Mouse (Mus musculus) right cerebral cortex, adult 2 months (tissue): ENCODE data around the gene Arpp21.

Source experiments
- DNase-seq, 2 experiments: peaks; one replicate each; pipeline ENCODE4 v3.0.0; 2021 to 2022; ENCODE audit warnings: low spot score in 2 of 2

The Arpp21 gene

GRCm38 (mm10) chr9:112231383-112231782 lies 4.4 kb downstream of the Arpp21 start:
- peak in 1 of 2 experiments; percentile 35 for DNase-seq

GRCm38 (mm10) chr9:112230716-112231361 lies 4.9 kb downstream of the Arpp21 start:
- peak in 1 of 2 experiments; percentile 19 for DNase-seq

GRCm38 (mm10) chr9:112228470-112228869 lies 7.3 kb downstream of the Arpp21 start:
- DNase-seq: peak in 1 of 2 experiments; percentile 15

GRCm38 (mm10) chr9:112227174-112227573 lies 8.6 kb downstream of the Arpp21 start:
- no peak for DNase-seq

- no peak for DNase-seq
Observed at GRCm38 (mm10) chr9:112226511-112226910, 9.2 kb downstream of the Arpp21 start.

GRCm38 (mm10) chr9:112225046-112225445 lies 10.7 kb downstream of the Arpp21 start:
- peak in 1 of 2 experiments; percentile 8 for DNase-seq

- DNase-seq: peak in 1 of 2 experiments; percentile 9
Observed at GRCm38 (mm10) chr9:112219372-112219771, 16.4 kb downstream of the Arpp21 start.

- DNase-seq: no peak
Observed at GRCm38 (mm10) chr9:112218237-112218636, 17.5 kb downstream of the Arpp21 start.

- peak in 1 of 2 experiments; percentile 9 for DNase-seq
Observed at GRCm38 (mm10) chr9:112217161-112217560, 18.6 kb downstream of the Arpp21 start.

- no peak for DNase-seq
Observed at GRCm38 (mm10) chr9:112215030-112215806, 20.5 kb downstream of the Arpp21 start.

- no peak for DNase-seq
Observed at GRCm38 (mm10) chr9:112213411-112214255, 22.1 kb downstream of the Arpp21 start.

- DNase-seq: no peak
Observed at GRCm38 (mm10) chr9:112209803-112210202, 25.9 kb downstream of the Arpp21 start.

- peak; percentile 66 to 69 for DNase-seq
Observed at GRCm38 (mm10) chr9:112207767-112208166, 28.0 kb downstream of the Arpp21 start.

- DNase-seq: no peak
Observed at GRCm38 (mm10) chr9:112198296-112198695, 37.4 kb downstream of the Arpp21 start.

- DNase-seq: no peak
Observed at GRCm38 (mm10) chr9:112194049-112194448, 41.7 kb downstream of the Arpp21 start.

- peak in 1 of 2 experiments; percentile 71 for DNase-seq
Observed at GRCm38 (mm10) chr9:112189394-112189793, 46.3 kb downstream of the Arpp21 start.

GRCm38 (mm10) chr9:112188358-112188893 lies 47.3 kb downstream of the Arpp21 start:
- DNase-seq: no peak

- peak; percentile 78 to 79 for DNase-seq
Observed at GRCm38 (mm10) chr9:112187667-112188066, 48.1 kb downstream of the Arpp21 start.

GRCm38 (mm10) chr9:112186336-112187305 lies 49.1 kb downstream of the Arpp21 start:
- DNase-seq: peak in 1 of 2 experiments; percentile 10

- no peak for DNase-seq
Observed at GRCm38 (mm10) chr9:112185746-112186145, 50.0 kb downstream of the Arpp21 start.

GRCm38 (mm10) chr9:112182738-112183137 lies 53.0 kb downstream of the Arpp21 start:
- no peak for DNase-seq
